Mouse (Mus musculus) erythroid progenitor cell, adult 5-6 weeks (primary cell): ENCODE data around the gene Dhrs7b. TPM values are rescaled to one million over a fixed set of nuclear protein-coding genes. Genes with fewer than 3 reads are reported as not detected.
A peak's percentile ranks its signal among the peaks of the same experiment; 100 is the strongest.
"Not testable (repeated sequence)": the region's sequence is repeated elsewhere in the genome, so short reads cannot be mapped to it uniquely, and the experiment has no call there.

ENCODE experiments used
- ATAC-seq: replicated peaks from 2 replicates; pipeline ENCODE4 v1.8.0; 2016; ENCODE audit warnings: moderate number of reproducible peaks, mild to moderate bottlenecking, moderate TSS enrichment, inconsistent platforms; ENCODE audit not compliant: poor library complexity, low FRiP score, severe bottlenecking
- total RNA-seq, 2 experiments: library from RNA; stranded (forward) in 1 of 2; stranded (reverse) in 1 of 2; fragments of 150-400 nt in 1 of 2; fragments of 186-747, 209-891 nt in 1 of 2; gene quantifications; 2 replicates each; pipeline versions ENCODE4 v1.2.3 to v1.2.4; 2015 to 2017; ENCODE audit warnings: low replicate concordance in 2 of 2

The Dhrs7b gene
- total RNA-seq (2015; ENCODE audit: low replicate concordance) (1.1 and 14.3 TPM in 2 replicates), total RNA-seq (2017; ENCODE audit: low replicate concordance) (2.4 and 6.5 TPM in 2 replicates)

DNA sequence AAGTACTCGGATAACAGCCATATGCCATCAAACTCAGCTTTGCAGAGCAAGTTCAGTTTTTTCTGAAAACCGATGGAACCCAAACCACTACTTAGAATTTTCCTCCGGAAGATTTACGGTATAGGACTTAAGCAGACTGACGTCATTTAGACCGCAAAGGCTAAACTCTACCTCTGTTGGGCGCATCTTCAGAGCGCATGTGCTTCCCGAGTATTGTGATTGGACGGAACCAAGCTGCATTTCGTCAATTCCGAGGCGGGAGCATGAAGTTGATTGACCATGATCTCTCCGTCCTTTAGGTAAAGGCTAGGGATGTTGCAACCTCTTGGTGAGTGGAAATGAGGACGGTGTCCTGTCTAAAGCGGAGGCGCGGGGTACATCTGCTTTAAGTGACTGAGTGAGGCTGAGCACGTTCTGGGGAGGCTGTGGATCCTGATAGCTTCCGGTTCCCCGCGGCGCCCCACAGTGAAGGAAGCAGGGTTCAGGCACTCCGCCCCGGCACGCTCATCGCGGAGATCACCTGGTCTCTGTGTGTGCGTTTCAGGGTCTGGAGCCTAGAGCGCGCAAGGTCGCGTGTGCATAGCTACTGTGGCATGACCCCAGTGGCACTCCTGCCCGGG, at the start of gene Dhrs7b:
TSS of gene Dhrs7b (plus strand) at position 199 of the 620 bp plus-strand sequence.
- peak; percentile 97 for ATAC-seq

DNA sequence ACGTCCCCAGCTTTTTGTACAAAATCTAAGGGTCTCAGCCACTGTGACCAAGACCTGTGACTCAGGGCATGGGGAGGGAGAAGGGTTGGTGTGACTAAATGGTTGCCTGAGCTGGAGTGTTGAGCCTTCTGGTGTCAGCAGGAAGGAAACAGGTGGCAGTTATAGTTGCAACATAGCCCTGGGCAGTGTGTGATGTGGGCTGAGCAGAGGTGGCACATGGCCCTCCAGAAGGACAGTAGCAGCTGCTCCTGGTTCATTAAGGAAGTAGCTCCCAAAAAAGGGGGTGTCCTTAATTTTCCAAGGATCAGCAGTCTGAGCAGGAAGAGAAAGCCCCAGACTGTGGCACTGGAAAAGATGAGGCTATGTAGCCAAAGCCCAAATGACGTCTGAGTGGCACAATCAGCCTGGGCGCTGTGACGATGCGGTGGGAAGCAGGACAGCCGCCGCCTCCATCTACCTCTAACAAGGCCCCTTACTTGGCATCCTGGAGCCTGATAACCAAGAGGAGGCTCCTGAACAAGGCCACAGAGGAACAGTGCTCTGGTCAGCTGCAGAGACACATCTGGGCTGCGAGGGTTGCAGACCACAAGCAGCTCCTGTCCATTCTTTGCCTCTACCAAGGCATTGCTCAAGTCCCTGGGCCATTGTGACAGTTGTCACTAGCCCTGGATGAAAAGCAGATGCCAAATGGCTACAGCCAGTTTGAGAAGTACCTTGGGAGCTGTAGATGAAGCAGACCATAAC, 46.1 kb upstream of the Dhrs7b start:
- no peak for ATAC-seq

GRCm38 (mm10) chr11:60787595-60787994, 42.8 kb upstream of the Dhrs7b start:
- no peak for ATAC-seq

DNA sequence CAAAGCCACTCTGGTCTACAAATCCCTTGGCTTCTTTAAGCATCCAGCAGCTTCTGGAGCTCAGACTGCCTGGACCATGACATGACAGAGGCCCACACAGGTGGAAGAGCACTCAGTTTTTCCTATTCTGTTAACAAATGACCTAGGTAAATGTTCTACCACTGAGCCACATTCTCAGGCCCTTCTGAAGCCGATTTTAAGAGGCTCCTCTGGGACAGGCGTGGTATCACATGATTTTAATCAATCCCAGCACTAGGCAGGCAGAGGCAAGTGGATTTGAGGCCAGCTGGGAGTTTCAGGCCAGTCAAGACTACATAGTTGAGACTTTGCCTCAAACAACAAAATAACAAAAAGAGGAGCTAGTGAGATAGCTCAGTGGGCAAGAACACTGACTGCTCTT, 40.0 kb upstream of the Dhrs7b start:
- no peak for ATAC-seq

- ATAC-seq, result no peak
Measured at GRCm38 (mm10) chr11:60796342-60796741, 34.1 kb upstream of the Dhrs7b start.

GRCm38 (mm10) chr11:60799977-60800376, 30.5 kb upstream of the Dhrs7b start:
- ATAC-seq, result no peak

- ATAC-seq, result no peak
Measured at GRCm38 (mm10) chr11:60800892-60801291, 29.5 kb upstream of the Dhrs7b start.

GRCm38 (mm10) chr11:60808286-60809070, 22.0 kb upstream of the Dhrs7b start:
- no peak for ATAC-seq

- ATAC-seq, result no peak
Measured at GRCm38 (mm10) chr11:60809546-60809945, 20.9 kb upstream of the Dhrs7b start.

DNA sequence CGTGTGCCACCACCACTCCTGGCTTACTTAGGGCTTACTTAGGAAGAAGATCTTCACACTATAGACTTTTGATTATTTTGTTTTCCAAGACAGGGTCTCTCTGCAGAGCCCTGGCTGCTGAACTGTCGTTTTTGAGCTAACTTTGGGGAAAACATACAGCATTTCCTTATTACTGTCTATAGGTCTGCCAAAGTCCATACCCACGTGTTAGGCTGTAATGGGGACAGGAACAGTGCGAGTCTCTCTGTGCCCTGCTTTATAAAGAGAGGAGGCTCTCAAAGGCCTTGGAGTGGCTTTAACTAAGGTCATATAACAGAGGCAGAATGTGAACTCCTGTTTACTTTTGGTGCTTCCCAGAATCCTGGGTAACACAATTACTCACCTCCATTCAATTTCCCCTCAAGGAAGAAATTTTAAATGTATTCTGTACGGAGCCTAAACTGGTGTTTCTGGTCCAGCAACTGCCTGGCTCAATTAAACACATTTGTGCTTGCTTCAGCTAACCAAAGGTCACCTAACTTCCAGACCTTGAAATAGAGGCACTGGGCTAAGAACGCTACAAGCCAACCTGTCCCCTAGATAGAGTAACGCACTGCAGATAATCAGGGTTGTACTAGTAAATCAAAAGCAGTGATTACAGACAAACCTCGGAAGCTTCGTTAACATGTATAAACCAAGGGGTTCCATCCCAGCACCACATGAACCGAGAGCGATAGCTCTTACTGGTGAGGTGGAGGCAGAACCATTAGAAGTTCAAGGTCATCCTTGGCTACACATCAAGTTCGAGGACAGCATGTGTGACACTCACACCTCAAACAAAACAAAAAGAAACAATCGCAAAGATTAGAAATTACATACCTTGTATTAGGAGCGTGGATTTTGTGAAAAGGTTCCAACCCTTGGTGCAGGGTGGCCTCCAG, 20.1 kb upstream of the Dhrs7b start:
- ATAC-seq, result no peak

DNA sequence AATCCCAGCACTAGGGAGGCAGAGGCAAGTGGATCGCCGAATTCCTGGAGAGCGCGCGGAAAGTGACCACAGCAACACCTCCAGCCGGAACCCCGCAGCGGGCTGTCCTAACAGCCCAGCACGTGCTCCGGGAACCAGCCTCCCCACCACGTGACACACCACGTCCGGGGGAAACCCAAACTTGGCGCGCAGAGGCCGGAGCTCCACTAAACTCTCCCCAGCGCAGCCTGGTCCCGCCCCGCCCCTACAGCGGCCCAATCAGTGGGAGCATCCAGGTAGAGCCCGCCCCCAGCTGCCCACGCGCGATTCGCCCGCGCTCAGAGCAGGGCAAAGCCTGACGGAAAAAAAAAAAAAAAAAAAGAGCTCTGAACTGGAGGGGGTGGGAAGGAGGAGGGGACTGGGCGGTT, 19.4 kb upstream of the Dhrs7b start:
- peak; percentile 96 for ATAC-seq

- not testable (repeated sequence) for ATAC-seq
Measured at GRCm38 (mm10) chr11:60811618-60812017, 18.8 kb upstream of the Dhrs7b start, which contains the start of gene Shmt1. Gene Shmt1, minus strand, starts transcription at chr11:60811718.

GRCm38 (mm10) chr11:60816398-60816797, 14.0 kb upstream of the Dhrs7b start:
- no peak for ATAC-seq

DNA sequence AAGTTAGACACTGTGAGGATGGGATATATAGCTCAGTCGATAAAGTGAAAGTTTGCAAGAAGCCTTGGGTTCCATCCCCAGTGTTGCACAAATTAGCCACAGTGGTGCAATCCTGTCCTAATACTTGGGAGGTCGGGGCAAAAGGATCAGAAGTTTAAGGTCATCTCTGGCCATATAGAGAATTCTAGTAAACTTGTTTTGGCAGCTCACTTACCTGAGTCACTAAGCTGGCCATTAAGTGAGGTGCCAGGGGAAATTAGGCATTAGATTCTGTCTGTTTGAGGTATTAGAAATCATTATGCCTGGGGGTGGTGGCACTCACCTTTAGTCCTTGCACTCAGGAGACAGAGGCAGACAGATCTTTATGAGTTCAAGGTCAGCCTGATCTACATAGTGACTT, 6.7 kb upstream of the Dhrs7b start:
- no peak for ATAC-seq

DNA sequence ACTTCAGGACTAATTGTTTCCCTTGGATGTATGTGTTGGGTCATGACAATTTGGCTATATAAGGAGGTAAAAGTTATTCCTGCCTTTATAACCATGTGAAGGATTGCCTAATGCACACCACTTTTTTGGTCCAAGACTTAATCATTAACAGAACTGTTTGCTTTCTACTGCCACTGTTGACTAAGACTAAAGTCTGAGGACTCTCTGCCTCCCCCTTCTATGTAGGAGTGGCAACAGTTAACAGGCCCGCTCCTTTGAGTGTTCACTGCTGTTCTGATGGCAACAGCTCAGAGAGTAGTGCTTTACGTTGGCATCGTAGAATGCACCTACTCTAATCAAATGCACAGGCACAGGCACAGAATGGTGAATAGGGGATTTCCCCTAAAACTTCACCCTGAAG, 5.2 kb upstream of the Dhrs7b start:
- no peak for ATAC-seq

GRCm38 (mm10) chr11:60826700-60827099, 3.7 kb upstream of the Dhrs7b start:
- ATAC-seq, result no peak

- ATAC-seq, result no peak
Measured at GRCm38 (mm10) chr11:60827241-60827945, 3.0 kb upstream of the Dhrs7b start.

DNA sequence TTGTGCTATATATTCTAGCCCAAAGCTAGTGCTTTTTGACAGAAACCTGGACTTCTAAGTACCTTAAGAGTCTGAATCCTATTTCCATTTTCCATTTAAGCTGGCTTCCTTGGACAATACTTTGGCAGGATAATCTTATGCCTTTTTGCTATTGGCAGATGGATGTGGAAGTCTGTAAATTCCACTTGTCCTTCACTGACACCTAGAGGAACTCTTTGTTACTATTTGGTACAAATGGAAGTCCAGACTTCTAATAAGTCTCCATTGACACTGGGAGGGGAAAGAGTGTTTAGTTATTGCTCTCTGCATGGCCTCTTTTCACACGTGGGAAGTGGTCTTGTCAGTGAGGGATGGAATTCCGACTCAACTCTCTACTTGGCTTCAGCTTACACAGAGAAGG, 1.5 kb upstream of the Dhrs7b start:
- no peak for ATAC-seq

GRCm38 (mm10) chr11:60836897-60837296, 6.5 kb downstream of the Dhrs7b start:
- ATAC-seq, result no peak
